Mouse (Mus musculus): Measurements from ENCODE around the gene Nptxr. TPM values are rescaled to one million over a fixed set of nuclear protein-coding genes. Genes with fewer than 3 reads are reported as not detected.

Nptxr gene
- polyA plus RNA-seq, 1 experiment from 2014 or later: 0.50 TPM

DNA sequence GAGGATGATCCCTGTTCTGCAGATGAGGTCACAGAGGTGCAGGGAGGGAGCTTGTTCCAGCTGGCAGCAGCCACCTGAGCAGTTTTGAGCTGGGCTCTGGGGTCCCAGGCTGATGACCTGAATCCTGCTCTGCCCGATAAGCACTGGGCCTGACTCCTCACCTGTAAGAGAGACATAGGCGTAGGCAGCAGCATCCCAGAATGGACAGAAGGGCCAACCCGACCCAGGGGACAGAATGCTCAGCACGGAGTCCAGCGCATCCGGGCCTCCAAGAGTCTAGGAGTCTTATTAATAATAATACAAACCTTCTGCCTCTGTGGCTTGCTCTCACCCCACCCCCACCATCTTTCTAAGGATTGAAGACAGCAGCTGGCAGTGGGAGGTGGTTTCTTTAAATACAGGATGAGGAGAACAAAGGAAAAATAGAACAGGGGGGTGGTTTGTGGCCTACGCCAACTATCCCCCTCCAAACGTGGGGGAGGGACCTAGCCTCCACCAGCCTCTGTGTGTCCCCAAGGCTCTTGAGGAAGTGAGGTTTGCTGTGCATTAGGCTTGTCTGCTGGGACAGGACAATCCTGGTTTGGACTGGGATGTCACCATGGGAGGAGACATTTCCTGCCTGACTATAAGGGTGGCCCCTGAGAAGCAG, 48.5 kb downstream of the Nptxr start:
- 74% methylated on average over 8 of the region's 8 CpGs for WGBS
- H3K9ac ChIP-seq (ENCODE audit: low read depth, low read length): no peak overlapping the region
- H3K9me3 ChIP-seq (ENCODE audit: control insufficient read depth, low read length): no peaks in the 10 kb centered on the region
- H3K27ac ChIP-seq (ENCODE audit: low read depth, low read length): no peak overlapping the region
- no peak overlapping the region for H3K4me2 ChIP-seq (replicated peaks; ENCODE audit: low read depth, low read length)
- no peak overlapping the region for H3K4me3 ChIP-seq (ENCODE audit: low read length)
- no peaks in the 10 kb centered on the region for H3K36me3 ChIP-seq (ENCODE audit: control insufficient read depth, insufficient read depth, low read length)
- H3K4me1 ChIP-seq (ENCODE audit: control insufficient read depth, insufficient read depth, low read length): no peaks in the 10 kb centered on the region
- ATAC-seq (ENCODE audit: low FRiP score, low TSS enrichment): no peak
- H3K27me3 ChIP-seq (ENCODE audit: control insufficient read depth, insufficient read depth, low read length): no peaks in the 10 kb centered on the region

DNA sequence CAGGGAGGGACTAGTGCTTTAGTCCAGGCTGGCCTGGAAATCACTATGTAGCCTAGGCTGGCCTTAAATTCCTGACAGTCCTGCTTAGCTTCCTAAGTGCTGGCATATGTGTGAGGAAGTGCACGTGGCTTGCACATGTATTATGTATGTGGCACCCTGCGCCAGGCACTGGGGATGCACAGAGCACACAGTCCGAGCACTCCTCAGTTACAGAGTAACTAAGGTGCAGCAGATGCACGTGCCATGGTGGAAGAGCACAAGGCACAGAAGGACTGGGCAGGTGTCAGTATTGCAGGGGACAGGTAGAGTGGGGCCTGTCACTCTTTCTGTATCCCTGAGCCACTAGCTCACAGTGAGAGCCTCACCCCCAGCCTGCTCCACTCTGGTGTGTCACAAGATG, 49.4 kb downstream of the Nptxr start:
- ATAC-seq (ENCODE audit: low FRiP score, low TSS enrichment): no peak

DNA sequence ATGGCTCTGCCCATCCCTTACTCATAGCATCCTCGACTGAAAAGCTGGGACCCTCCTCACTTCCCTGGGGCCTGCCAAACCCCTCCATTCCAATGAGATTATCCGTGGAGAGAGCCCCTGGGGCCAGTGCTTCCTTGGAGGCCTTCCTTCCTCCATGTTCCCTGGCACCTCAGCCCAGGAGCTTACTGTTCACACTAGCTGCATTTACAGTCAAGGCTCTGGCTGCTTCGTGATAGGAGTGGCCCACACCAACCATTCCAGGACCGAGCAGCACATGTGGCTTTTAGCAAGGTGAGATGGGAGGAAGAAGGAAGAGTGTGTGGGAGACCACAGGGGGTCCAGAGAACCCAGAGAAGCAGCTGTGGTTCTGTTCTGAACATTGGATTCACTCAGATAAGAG, 50.7 kb downstream of the Nptxr start:
- WGBS: 64% methylated on average over 4 of the region's 4 CpGs

More for the DNA sequence above, 49.4 kb downstream of the Nptxr start:
- Histone ChIP-seq H3K4me1 (ENCODE audit: control insufficient read depth, insufficient read depth, low read length) (no peaks in the 10 kb centered on the region), H3K27ac (ENCODE audit: low read depth, low read length) (no peak overlapping the region), H3K4me2 (replicated peaks; ENCODE audit: low read depth, low read length) (no peak overlapping the region), H3K36me3 (ENCODE audit: control insufficient read depth, insufficient read depth, low read length) (no peaks in the 10 kb centered on the region), H3K27me3 (ENCODE audit: control insufficient read depth, insufficient read depth, low read length) (no peaks in the 10 kb centered on the region), H3K9me3 (ENCODE audit: control insufficient read depth, low read length) (no peaks in the 10 kb centered on the region), H3K4me3 (ENCODE audit: low read length) (no peak overlapping the region), H3K9ac (ENCODE audit: low read depth, low read length) (no peak overlapping the region)
- WGBS: 83% methylated on average over 4 of the region's 4 CpGs

DNA sequence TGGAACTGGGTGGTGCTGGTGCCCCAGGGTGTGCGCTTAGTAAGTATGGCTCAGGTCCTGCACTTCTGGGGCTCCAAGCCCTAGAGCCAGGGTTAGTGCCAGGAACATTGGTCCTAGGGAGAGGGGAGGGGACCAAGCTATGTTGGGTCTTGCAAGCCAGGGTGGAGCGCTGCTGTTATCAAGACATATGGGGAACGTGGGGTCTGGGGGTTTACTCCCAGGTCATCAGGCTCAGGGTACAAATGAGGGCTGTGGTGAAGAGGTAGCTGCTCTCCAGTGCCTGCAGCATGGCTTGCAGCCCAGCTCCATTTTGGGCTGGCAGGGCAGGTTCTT, 51.2 kb downstream of the Nptxr start:
- no peak overlapping the region for H3K4me3 ChIP-seq (ENCODE audit: low read length)
- ATAC-seq (ENCODE audit: low FRiP score, low TSS enrichment): peak; percentile 17; the same call in 1 of the 2 replicates
- H3K36me3 ChIP-seq (ENCODE audit: control insufficient read depth, insufficient read depth, low read length): no peaks in the 10 kb centered on the region
- H3K4me1 ChIP-seq (ENCODE audit: control insufficient read depth, insufficient read depth, low read length): no peaks in the 10 kb centered on the region
- no peak overlapping the region for H3K9ac ChIP-seq (ENCODE audit: low read depth, low read length)
- H3K27me3 ChIP-seq (ENCODE audit: control insufficient read depth, insufficient read depth, low read length): no peaks in the 10 kb centered on the region
- H3K9me3 ChIP-seq (ENCODE audit: control insufficient read depth, low read length): no peaks in the 10 kb centered on the region
- H3K27ac ChIP-seq (ENCODE audit: low read depth, low read length): no peak overlapping the region
- WGBS: 90% methylated on average over 3 of the region's 3 CpGs
- H3K4me2 ChIP-seq (replicated peaks; ENCODE audit: low read depth, low read length): no peak overlapping the region

More for the DNA sequence above, 50.7 kb downstream of the Nptxr start:
- no peak for ATAC-seq (ENCODE audit: low FRiP score, low TSS enrichment)
- no peaks in the 10 kb centered on the region for H3K4me1 ChIP-seq (ENCODE audit: control insufficient read depth, insufficient read depth, low read length)
- H3K9me3 ChIP-seq (ENCODE audit: control insufficient read depth, low read length): no peaks in the 10 kb centered on the region
- H3K4me2 ChIP-seq (replicated peaks; ENCODE audit: low read depth, low read length): no peak overlapping the region
- H3K27me3 ChIP-seq (ENCODE audit: control insufficient read depth, insufficient read depth, low read length): no peaks in the 10 kb centered on the region
- H3K36me3 ChIP-seq (ENCODE audit: control insufficient read depth, insufficient read depth, low read length): no peaks in the 10 kb centered on the region
- no peak overlapping the region for H3K4me3 ChIP-seq (ENCODE audit: low read length)
- no peak overlapping the region for H3K9ac ChIP-seq (ENCODE audit: low read depth, low read length)
- no peak overlapping the region for H3K27ac ChIP-seq (ENCODE audit: low read depth, low read length)

DNA sequence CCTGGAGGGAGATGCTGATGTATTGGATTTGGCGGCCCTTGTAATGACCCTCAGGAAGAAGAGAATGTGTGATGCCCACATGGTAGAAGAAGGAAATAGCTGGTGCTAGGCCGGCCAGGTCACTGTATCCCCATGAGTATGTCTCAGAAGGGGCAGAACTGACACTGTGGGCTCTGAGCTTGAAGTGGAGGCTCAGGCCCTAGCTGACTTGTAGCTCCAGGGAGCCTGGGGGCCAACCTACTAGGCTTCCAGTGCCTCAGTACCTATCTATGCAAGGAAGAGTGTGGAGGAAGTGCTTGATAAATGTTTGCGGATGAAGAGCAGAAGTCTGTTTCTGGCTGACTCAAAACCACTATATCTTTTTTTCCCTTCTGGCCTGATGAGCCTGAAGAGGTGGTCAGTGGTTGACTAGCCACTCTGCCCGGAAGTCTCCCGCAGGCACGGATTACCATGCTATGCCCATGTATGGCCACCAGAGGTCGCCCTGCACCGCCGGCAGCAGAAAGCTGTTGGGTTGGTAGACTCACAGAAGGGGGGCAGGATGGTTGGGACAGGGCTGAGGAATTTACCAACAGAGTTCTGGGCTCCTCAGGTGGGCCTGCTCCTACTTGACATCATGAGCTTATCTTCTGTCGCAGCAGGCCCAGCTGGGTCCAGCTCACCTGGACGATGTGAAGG, 51.7 kb downstream of the Nptxr start:
- Histone ChIP-seq H3K36me3 (ENCODE audit: control insufficient read depth, insufficient read depth, low read length) (no peaks in the 10 kb centered on the region), H3K9me3 (ENCODE audit: control insufficient read depth, low read length) (no peaks in the 10 kb centered on the region), H3K4me3 (ENCODE audit: low read length) (no peak overlapping the region), H3K27me3 (ENCODE audit: control insufficient read depth, insufficient read depth, low read length) (no peaks in the 10 kb centered on the region), H3K4me2 (replicated peaks; ENCODE audit: low read depth, low read length) (no peak overlapping the region), H3K27ac (ENCODE audit: low read depth, low read length) (no peak overlapping the region; the same call in 1 of the 2 replicates), H3K9ac (ENCODE audit: low read depth, low read length) (no peak overlapping the region), H3K4me1 (ENCODE audit: control insufficient read depth, insufficient read depth, low read length) (no peaks in the 10 kb centered on the region)
- 25% methylated on average over 11 of the region's 11 CpGs for WGBS
- peak; percentile 53; the same call in 1 of the 2 replicates for ATAC-seq (ENCODE audit: low FRiP score, low TSS enrichment)

DNA sequence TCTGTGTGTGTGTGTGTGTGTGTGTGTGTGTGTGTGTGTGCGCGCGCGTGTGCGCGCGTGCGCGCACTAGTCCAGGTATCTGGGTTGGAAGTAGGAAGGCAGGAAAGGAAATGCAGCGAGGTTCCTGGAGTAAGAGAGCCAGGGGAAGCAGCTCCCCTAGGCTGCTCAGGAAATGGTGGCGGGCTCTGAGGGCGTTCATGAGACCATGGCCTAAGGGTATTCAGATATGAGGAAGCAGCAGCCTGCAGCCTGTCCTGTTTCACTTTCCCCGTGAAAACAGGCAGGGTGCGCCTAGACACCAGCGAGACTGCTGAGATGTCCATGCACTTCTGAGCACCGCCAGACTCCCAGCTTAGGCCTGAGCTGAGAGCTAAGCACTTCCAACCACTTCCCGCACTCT, 52.8 kb downstream of the Nptxr start:
- Histone ChIP-seq H3K4me1 (ENCODE audit: control insufficient read depth, insufficient read depth, low read length) (no peaks in the 10 kb centered on the region), H3K36me3 (ENCODE audit: control insufficient read depth, insufficient read depth, low read length) (no peaks in the 10 kb centered on the region), H3K9me3 (ENCODE audit: control insufficient read depth, low read length) (no peaks in the 10 kb centered on the region), H3K4me3 (ENCODE audit: low read length) (no peak overlapping the region), H3K27me3 (ENCODE audit: control insufficient read depth, insufficient read depth, low read length) (no peaks in the 10 kb centered on the region), H3K9ac (ENCODE audit: low read depth, low read length) (no peak overlapping the region), H3K27ac (ENCODE audit: low read depth, low read length) (no peak overlapping the region), H3K4me2 (replicated peaks; ENCODE audit: low read depth, low read length) (no peak overlapping the region)
- 84% methylated on average over 17 of the region's 17 CpGs for WGBS
- no peak for ATAC-seq (ENCODE audit: low FRiP score, low TSS enrichment)

DNA sequence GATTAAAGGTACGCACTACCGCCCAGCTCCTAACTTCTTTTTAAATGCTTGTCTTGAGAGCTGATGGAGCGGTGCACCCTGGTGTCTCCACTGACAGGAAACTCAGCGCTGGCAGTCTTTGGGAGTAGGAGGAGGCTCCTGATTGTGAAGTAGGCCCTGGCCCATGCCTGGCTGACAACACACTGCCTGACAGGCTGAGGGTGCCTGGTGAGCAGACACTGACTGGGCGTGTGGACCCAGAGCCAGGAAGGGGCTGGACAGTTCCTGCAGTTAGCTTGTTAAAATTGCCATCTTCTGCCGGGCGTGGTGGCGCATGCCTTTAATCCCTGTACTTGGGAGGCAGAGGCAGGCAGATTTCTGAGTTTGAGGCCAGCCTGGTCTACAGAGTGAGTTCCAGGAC, 54.3 kb downstream of the Nptxr start:
- Histone ChIP-seq H3K9me3 (ENCODE audit: control insufficient read depth, low read length) (no peaks in the 10 kb centered on the region), H3K9ac (ENCODE audit: low read depth, low read length) (no peak overlapping the region), H3K27me3 (ENCODE audit: control insufficient read depth, insufficient read depth, low read length) (no peaks in the 10 kb centered on the region), H3K4me2 (replicated peaks; ENCODE audit: low read depth, low read length) (no peak overlapping the region), H3K4me3 (ENCODE audit: low read length) (no peak overlapping the region), H3K4me1 (ENCODE audit: control insufficient read depth, insufficient read depth, low read length) (no peaks in the 10 kb centered on the region), H3K36me3 (ENCODE audit: control insufficient read depth, insufficient read depth, low read length) (no peaks in the 10 kb centered on the region), H3K27ac (ENCODE audit: low read depth, low read length) (no peak overlapping the region)
- ATAC-seq (ENCODE audit: low FRiP score, low TSS enrichment): no peak
- 88% methylated on average over 8 of the region's 8 CpGs for WGBS

DNA sequence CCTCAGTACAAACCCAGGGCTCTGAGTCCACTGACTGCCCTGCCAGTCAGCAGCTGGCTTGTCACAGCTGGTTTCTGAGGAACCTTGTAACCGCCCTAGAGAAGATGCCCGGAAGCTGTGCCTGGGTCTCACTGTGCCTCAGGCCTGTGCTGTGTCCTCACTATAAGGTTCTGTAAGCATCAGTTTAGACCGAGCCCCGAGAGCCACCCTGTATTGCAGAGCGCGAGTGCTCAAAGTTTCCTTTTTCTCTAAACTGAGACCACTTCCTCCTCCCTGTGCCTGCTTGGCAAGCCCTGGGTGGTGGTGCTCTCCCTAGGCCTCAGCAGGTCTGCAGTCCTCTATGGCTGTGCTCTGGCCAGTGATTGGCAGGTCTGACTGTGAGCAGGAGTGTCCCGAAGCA, 55.4 kb downstream of the Nptxr start:
- H3K36me3 ChIP-seq (ENCODE audit: control insufficient read depth, insufficient read depth, low read length): no peaks in the 10 kb centered on the region
- H3K4me1 ChIP-seq (ENCODE audit: control insufficient read depth, insufficient read depth, low read length): no peaks in the 10 kb centered on the region
- H3K4me3 ChIP-seq (ENCODE audit: low read length): no peak overlapping the region
- no peaks in the 10 kb centered on the region for H3K9me3 ChIP-seq (ENCODE audit: control insufficient read depth, low read length)
- H3K27me3 ChIP-seq (ENCODE audit: control insufficient read depth, insufficient read depth, low read length): no peaks in the 10 kb centered on the region
- no peak overlapping the region for H3K9ac ChIP-seq (ENCODE audit: low read depth, low read length)
- ATAC-seq (ENCODE audit: low FRiP score, low TSS enrichment): no peak
- no peak overlapping the region for H3K27ac ChIP-seq (ENCODE audit: low read depth, low read length)
- WGBS: 95% methylated on average over 7 of the region's 7 CpGs
- H3K4me2 ChIP-seq (replicated peaks; ENCODE audit: low read depth, low read length): no peak overlapping the region

DNA sequence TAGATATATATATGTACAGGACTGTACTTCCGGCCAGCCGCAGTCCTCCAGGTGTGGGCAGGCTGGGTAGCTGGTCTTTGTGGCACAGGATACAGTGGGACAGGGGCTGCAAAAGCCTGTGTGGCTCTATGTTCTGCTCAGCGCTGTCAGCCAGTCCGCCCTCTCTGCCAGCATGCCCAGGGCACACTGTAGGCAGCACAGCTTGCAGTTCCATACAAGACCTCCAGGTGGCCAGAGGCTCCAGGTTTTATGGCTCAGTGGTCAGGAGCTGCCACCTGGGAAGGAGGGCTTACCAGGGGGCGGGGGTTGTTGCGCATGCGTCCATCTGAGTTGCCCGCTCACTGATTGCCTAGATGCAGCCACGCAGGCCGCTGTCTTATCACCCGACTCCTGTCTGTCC, 56.6 kb downstream of the Nptxr start:
- Histone ChIP-seq H3K27ac (ENCODE audit: low read depth, low read length) (no peak overlapping the region), H3K4me2 (replicated peaks; ENCODE audit: low read depth, low read length) (no peak overlapping the region), H3K4me1 (ENCODE audit: control insufficient read depth, insufficient read depth, low read length) (0 out of 2 replicates have a peak, but pooled peaks cover 3% of the 10 kb centered on the region), H3K9ac (ENCODE audit: low read depth, low read length) (no peak overlapping the region), H3K9me3 (ENCODE audit: control insufficient read depth, low read length) (no peaks in the 10 kb centered on the region), H3K36me3 (ENCODE audit: control insufficient read depth, insufficient read depth, low read length) (no peaks in the 10 kb centered on the region), H3K27me3 (ENCODE audit: control insufficient read depth, insufficient read depth, low read length) (no peaks in the 10 kb centered on the region), H3K4me3 (ENCODE audit: low read length) (no peak overlapping the region)
- no peak for ATAC-seq (ENCODE audit: low FRiP score, low TSS enrichment)
- WGBS: 62% methylated on average over 11 of the region's 11 CpGs
